Mouse (Mus musculus): ENCODE results near the gene Galr3. TPM values are rescaled to one million over a fixed set of nuclear protein-coding genes. Genes with fewer than 3 reads are reported as not detected.
"Not testable (repeated sequence)": the region's sequence is repeated elsewhere in the genome, so short reads cannot be mapped to it uniquely, and the experiment has no call there.

The Galr3 gene
- 0.73 TPM in 1 of 2 replicates, not detected in the other for total RNA-seq (2014; fragmentation: Nextera tagmentation)
- 0.65 and 2.1 TPM in 2 replicates for total RNA-seq (2017)

GRCm38 (mm10) chr15:79041585-79041984, at the start of gene Galr3:
Galr3 (plus strand) TSS chr15:79041885.
- no peak for ATAC-seq (replicated peaks; ENCODE audit: poor library complexity, severe bottlenecking)

GRCm38 (mm10) chr15:78992235-78992634, 49.5 kb upstream of the Galr3 start:
- no peak for ATAC-seq (replicated peaks; ENCODE audit: poor library complexity, severe bottlenecking)

- no peak for ATAC-seq (replicated peaks; ENCODE audit: poor library complexity, severe bottlenecking)
Observed at GRCm38 (mm10) chr15:78992925-78993324, 48.8 kb upstream of the Galr3 start.

GRCm38 (mm10) chr15:78995916-78996315, 45.8 kb upstream of the Galr3 start:
- ATAC-seq (replicated peaks; ENCODE audit: poor library complexity, severe bottlenecking) = no peak

- ATAC-seq (replicated peaks; ENCODE audit: poor library complexity, severe bottlenecking) = peak; percentile 55
Observed at GRCm38 (mm10) chr15:78996663-78997062, 45.0 kb upstream of the Galr3 start.

- ATAC-seq (replicated peaks; ENCODE audit: poor library complexity, severe bottlenecking) = no peak
Observed at GRCm38 (mm10) chr15:78998348-78998747, 43.3 kb upstream of the Galr3 start.

- no peak for ATAC-seq (replicated peaks; ENCODE audit: poor library complexity, severe bottlenecking)
Observed at GRCm38 (mm10) chr15:78999586-78999985, 42.1 kb upstream of the Galr3 start.

- no peak for ATAC-seq (replicated peaks; ENCODE audit: poor library complexity, severe bottlenecking)
Observed at GRCm38 (mm10) chr15:79000357-79000791, 41.3 kb upstream of the Galr3 start.

GRCm38 (mm10) chr15:79001559-79001958, 40.1 kb upstream of the Galr3 start:
- no peak for ATAC-seq (replicated peaks; ENCODE audit: poor library complexity, severe bottlenecking)

GRCm38 (mm10) chr15:79002036-79002435, 39.6 kb upstream of the Galr3 start:
- no peak for ATAC-seq (replicated peaks; ENCODE audit: poor library complexity, severe bottlenecking)

- no peak for ATAC-seq (replicated peaks; ENCODE audit: poor library complexity, severe bottlenecking)
Observed at GRCm38 (mm10) chr15:79003079-79003478, 38.6 kb upstream of the Galr3 start.

GRCm38 (mm10) chr15:79005581-79005980, 36.1 kb upstream of the Galr3 start:
- ATAC-seq (replicated peaks; ENCODE audit: poor library complexity, severe bottlenecking) = no peak

- no peak for ATAC-seq (replicated peaks; ENCODE audit: poor library complexity, severe bottlenecking)
Observed at GRCm38 (mm10) chr15:79006638-79007037, 35.0 kb upstream of the Galr3 start.

- no peak for ATAC-seq (replicated peaks; ENCODE audit: poor library complexity, severe bottlenecking)
Observed at GRCm38 (mm10) chr15:79007059-79007458, 34.6 kb upstream of the Galr3 start.

- not testable (repeated sequence) for ATAC-seq (replicated peaks; ENCODE audit: poor library complexity, severe bottlenecking)
Observed at GRCm38 (mm10) chr15:79007836-79008235, 33.8 kb upstream of the Galr3 start.

- ATAC-seq (replicated peaks; ENCODE audit: poor library complexity, severe bottlenecking) = no peak
Observed at GRCm38 (mm10) chr15:79009734-79010133, 32.0 kb upstream of the Galr3 start.

- ATAC-seq (replicated peaks; ENCODE audit: poor library complexity, severe bottlenecking) = no peak
Observed at GRCm38 (mm10) chr15:79011550-79011949, 30.1 kb upstream of the Galr3 start.

- no peak for ATAC-seq (replicated peaks; ENCODE audit: poor library complexity, severe bottlenecking)
Observed at GRCm38 (mm10) chr15:79013382-79013781, 28.3 kb upstream of the Galr3 start.

GRCm38 (mm10) chr15:79018191-79018590, 23.5 kb upstream of the Galr3 start:
- no peak for ATAC-seq (replicated peaks; ENCODE audit: poor library complexity, severe bottlenecking)

- no peak for ATAC-seq (replicated peaks; ENCODE audit: poor library complexity, severe bottlenecking)
Observed at GRCm38 (mm10) chr15:79018886-79019285, 22.8 kb upstream of the Galr3 start.

- ATAC-seq (replicated peaks; ENCODE audit: poor library complexity, severe bottlenecking) = no peak
Observed at GRCm38 (mm10) chr15:79022671-79023230, 18.9 kb upstream of the Galr3 start.

GRCm38 (mm10) chr15:79023366-79023765, 18.3 kb upstream of the Galr3 start:
- no peak for ATAC-seq (replicated peaks; ENCODE audit: poor library complexity, severe bottlenecking)
